21 mouse cellular contexts compared by ENCODE assay signal in genomic region chr13:12044751-12045150, GRCm38 (mm10).
"Had no signal": no experiment of that assay in that cellular context is flagged by ENCODE, and none has a peak within 500 bp of the region (broad histone marks: within the 10 kb centered on the region; RNA-seq: fewer than 3 reads in every experiment).

No protein-coding gene starts in this region.

- H3K27me3 ChIP-seq: hindbrain, embryonic 13.5 days; hindbrain, embryonic 15.5 days; kidney, embryonic 15.5 days; limb, embryonic 13.5 days; limb, embryonic 15.5 days; liver, embryonic 12.5 days had no signal

- H3K9me3 ChIP-seq: heart, embryonic 10.5 days; hindbrain, embryonic 13.5 days; hindbrain, embryonic 15.5 days; kidney, embryonic 15.5 days; limb, embryonic 13.5 days; limb, embryonic 15.5 days; liver, embryonic 12.5 days had no signal

- H3K4me3 ChIP-seq: heart, embryonic 10.5 days; hindbrain, embryonic 13.5 days; hindbrain, embryonic 15.5 days; kidney, embryonic 15.5 days; limb, embryonic 13.5 days; limb, embryonic 15.5 days; liver, embryonic 12.5 days had no signal

- H3K27ac ChIP-seq: heart, embryonic 10.5 days; hindbrain, embryonic 13.5 days; hindbrain, embryonic 15.5 days; hindbrain, postnatal 0 days; kidney, embryonic 15.5 days; kidney, postnatal 0 days; limb, embryonic 13.5 days; limb, embryonic 15.5 days; liver, embryonic 12.5 days; liver, embryonic 14.5 days had no signal

- DNase-seq: gastrocnemius, postnatal 14 days; gastrocnemius, postnatal 36 days; heart, adult 18-20 months; heart, postnatal 10 days; heart, postnatal 36 days; kidney, adult 11 months; kidney, postnatal 14 days; layer of hippocampus, adult 9-11 months; layer of hippocampus, postnatal 36 days; left cerebral cortex, postnatal 4 days had no signal

- ATAC-seq: hindbrain, postnatal 0 days; intestine, embryonic 16.5 days; liver, embryonic 12.5 days had no signal

- H3K9ac ChIP-seq: hindbrain, embryonic 13.5 days; hindbrain, embryonic 15.5 days; kidney, embryonic 15.5 days; limb, embryonic 13.5 days; limb, embryonic 15.5 days; liver, embryonic 12.5 days; liver, embryonic 14.5 days had no signal

- H3K4me1 ChIP-seq: hindbrain, embryonic 13.5 days; hindbrain, embryonic 15.5 days; kidney, embryonic 15.5 days; limb, embryonic 13.5 days; limb, embryonic 15.5 days; liver, embryonic 12.5 days had no signal

- H3K36me3 ChIP-seq: heart, embryonic 10.5 days; hindbrain, embryonic 13.5 days; hindbrain, embryonic 15.5 days; kidney, embryonic 15.5 days; limb, embryonic 13.5 days; limb, embryonic 15.5 days; liver, embryonic 12.5 days had no signal

- H3K4me2 ChIP-seq: hindbrain, embryonic 13.5 days; hindbrain, embryonic 15.5 days; kidney, embryonic 15.5 days; limb, embryonic 13.5 days; limb, embryonic 15.5 days; liver, embryonic 12.5 days had no signal
